Mouse (Mus musculus): ENCODE measurements around the gene Otulin. TPM values are rescaled to one million over a fixed set of nuclear protein-coding genes. Genes with fewer than 3 reads are reported as not detected.

Otulin gene
- total RNA-seq, 2 experiments from 2014 or later, result 20.8 to 23.1 TPM

DNA sequence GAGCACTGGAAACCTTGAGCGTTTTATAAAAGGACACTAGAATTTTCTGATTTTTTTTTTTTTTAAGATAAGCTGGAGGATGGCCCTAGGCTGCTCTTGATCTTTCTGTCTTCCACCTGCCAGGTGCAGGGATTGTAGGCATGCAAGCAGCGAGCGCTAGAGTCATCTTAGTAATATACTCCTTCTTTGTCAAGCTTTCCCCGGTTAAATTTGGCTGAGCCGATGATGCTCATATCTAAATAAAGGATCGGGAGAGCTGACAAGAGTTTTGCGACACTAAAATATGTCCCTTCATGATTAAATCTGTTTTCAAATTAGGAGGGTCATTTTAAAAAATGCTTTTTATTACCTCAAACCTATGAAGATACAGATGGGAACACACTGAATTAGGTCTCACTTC, 94.3 kb downstream of the Otulin start:
- peak; percentile 54 to 59 for DNase-seq (ENCODE audit: low spot score in 2 of 2)
- intact Hi-C loops (cut with DNase I), result loop anchor here (5.0 kb wide), 1 partner anchor 69 kb away; the partner anchor contains the start of gene Ank

- intact Hi-C loops (cut with DNase I), result loop anchor here (5.0 kb wide), 1 partner anchor 68 kb away; the partner anchor contains the start of gene Ank
- DNase-seq (ENCODE audit: low spot score in 2 of 2), result no peak
Observed at GRCm38 (mm10) chr15:27535681-27536080, 94.8 kb downstream of the Otulin start.

GRCm38 (mm10) chr15:27533036-27533435, 97.5 kb downstream of the Otulin start:
- intact Hi-C loops (cut with DNase I), result no loop called here
- DNase-seq (ENCODE audit: low spot score in 2 of 2), result no peak

DNA sequence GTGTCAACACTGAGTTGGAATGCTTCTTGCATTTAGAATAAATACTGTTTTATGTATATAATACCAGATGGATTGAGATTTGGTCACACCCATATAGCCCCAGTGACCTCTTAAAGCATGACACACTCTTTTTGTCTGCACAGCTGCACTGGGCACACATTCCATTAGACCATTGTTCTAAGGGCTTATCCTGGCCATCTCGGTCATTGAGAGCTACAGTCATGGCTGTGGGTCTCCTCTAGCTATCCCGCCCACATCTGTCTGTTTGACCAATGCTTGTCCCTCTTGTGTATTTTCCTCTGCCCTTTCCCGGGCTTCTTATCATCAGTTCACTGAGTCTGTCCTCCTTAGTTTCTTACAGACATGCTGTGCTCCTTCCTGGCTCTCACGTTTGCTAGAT, 100.5 kb downstream of the Otulin start:
- DNase-seq (ENCODE audit: low spot score in 2 of 2), result no peak
- intact Hi-C loops (cut with DNase I), result no loop called here

DNA sequence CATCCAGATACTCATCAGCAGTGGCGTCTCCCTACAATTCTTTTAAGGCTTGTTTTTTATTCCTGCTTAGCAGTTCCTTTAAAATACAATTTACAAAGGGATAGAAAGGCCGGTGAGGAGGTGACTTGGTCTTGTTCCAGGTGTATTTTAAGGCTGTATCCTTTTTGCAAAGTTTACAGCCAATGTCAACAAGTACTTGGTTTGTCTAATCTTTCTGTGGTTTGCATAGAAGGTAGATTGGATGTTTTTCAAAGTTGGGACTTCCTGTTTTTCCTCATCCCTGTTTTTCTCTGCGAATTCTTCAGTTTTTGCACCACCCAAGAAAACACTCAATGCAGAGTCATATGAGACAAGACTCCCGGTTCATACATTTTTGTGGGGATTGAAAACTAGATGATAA, 101.6 kb downstream of the Otulin start:
- intact Hi-C loops (cut with DNase I), result no loop called here
- no peak for DNase-seq (ENCODE audit: low spot score in 2 of 2)

DNA sequence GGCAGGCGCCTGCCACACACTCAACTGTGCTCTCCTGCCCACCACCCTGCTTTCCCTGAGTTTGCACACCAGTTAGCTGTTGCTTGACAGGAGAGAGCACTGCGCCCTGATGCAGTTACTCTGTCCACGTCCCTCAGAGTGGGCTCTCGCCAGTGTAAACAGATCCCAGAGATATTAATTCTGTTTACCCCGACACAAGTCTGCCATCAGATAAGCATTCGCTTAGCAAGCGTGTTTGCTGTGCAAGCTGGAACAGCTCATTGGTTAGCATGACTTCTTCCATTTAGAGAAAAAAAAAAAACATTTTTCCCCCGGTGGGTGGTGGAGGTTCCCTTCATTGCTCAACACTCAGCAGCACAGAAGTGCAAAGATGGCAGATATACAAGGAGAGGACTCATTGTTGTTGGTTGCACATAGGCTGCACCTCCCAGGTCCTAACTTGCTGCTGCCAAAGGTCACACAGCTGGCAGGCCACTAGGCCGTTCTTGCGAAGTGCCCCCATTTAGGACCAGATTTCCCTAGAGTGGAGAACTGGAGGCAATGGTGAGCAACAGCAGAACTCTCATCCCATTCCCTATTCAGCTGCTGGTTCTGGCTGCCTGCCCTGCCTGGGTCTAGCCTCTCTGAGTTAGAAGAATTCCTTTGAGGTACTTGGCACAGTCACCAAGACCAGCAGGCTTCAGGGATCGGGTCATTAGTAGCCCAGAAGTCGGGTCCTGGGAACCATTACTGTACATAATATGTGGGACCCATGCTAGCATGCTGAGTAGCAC, 105.1 kb downstream of the Otulin start:
- no peak for DNase-seq (ENCODE audit: low spot score in 2 of 2)
- intact Hi-C loops (cut with DNase I), result no loop called here

GRCm38 (mm10) chr15:27519857-27520256, 110.6 kb downstream of the Otulin start:
- DNase-seq (ENCODE audit: low spot score in 2 of 2), result no peak
- intact Hi-C loops (cut with DNase I), result no loop called here

DNA sequence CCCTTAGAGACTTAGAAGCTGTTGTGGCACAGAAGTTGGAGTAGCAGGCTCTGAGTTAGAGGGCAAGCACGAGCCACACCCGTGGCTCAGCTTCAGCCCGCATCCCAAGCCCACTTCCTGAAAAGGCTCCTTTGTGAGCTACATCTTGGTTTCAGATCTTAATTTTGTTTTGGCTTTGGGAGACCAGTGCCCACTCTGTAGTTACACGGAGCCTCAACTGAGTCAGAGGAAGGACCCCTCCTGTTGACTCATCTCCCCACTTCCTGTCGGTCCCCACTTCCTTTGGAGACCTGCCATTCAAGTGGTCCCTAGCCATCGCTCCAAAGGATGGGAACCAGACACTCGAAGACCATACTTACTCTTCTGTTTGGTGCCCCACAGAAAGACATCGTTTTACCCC, 112.5 kb downstream of the Otulin start:
- DNase-seq (ENCODE audit: low spot score in 2 of 2), result no peak
- intact Hi-C loops (cut with DNase I), result no loop called here

GRCm38 (mm10) chr15:27516927-27517326, 113.6 kb downstream of the Otulin start:
- no peak for DNase-seq (ENCODE audit: low spot score in 2 of 2)
- intact Hi-C loops (cut with DNase I), result no loop called here

GRCm38 (mm10) chr15:27508982-27509381, 121.5 kb downstream of the Otulin start:
- DNase-seq (ENCODE audit: low spot score in 2 of 2), result peak; percentile 64 to 70
- intact Hi-C loops (cut with DNase I), result no loop called here

GRCm38 (mm10) chr15:27508169-27508568, 122.3 kb downstream of the Otulin start:
- DNase-seq (ENCODE audit: low spot score in 2 of 2), result no peak
- intact Hi-C loops (cut with DNase I), result no loop called here

GRCm38 (mm10) chr15:27506893-27507596, 123.4 kb downstream of the Otulin start:
- DNase-seq (ENCODE audit: low spot score in 2 of 2), result no peak
- intact Hi-C loops (cut with DNase I), result no loop called here

- no peak for DNase-seq (ENCODE audit: low spot score in 2 of 2)
- intact Hi-C loops (cut with DNase I), result no loop called here
Observed at GRCm38 (mm10) chr15:27506127-27506886, 124.2 kb downstream of the Otulin start.

DNA sequence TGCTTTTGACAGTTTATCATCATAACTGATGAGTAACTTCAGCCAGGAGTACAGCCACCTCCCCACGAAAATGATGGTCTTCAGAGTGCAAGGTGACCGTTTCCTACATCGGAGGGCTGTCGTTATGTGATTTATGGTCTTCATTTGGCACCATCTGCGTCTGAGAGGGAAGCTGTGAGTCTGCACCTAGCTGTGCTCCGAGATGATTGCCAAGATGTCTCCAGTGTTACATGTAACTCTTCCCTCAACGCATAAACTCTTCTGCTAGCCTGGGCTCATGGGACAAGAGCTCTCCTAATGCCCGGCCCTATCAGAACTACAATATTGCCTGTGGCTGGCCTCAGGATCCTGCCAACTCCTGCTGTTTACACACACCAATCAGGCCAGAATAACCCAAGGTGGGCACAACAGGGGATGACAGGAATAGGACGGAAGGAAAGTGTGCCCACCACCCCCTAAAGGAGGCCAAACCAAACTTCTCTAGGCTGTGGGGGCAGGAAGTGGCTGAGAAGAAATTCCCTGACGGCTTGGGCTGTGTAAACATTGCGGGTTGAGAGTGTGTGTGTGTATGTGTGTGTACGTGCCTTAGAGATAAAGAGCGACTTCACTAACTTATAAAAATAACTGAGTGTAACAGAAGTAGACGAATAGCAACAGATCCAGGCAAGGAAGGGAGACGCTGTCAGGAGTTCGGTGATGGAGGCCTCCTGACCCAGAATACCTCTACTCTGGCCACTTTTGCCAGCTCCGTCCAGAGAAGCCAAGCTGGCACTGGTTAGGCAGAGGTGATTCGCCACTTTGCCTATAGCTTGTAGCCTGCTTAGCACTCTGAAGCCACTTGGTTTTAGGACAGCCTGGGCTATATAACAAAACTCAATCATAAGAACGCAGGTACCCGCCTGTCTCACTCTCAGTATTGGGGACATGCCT, 126.4 kb downstream of the Otulin start:
- DNase-seq (ENCODE audit: low spot score in 2 of 2), result no peak
- intact Hi-C loops (cut with DNase I), result no loop called here

GRCm38 (mm10) chr15:27503221-27503620, 127.3 kb downstream of the Otulin start:
- DNase-seq (ENCODE audit: low spot score in 2 of 2), result peak; percentile 73 to 85
- intact Hi-C loops (cut with DNase I), result no loop called here

DNA sequence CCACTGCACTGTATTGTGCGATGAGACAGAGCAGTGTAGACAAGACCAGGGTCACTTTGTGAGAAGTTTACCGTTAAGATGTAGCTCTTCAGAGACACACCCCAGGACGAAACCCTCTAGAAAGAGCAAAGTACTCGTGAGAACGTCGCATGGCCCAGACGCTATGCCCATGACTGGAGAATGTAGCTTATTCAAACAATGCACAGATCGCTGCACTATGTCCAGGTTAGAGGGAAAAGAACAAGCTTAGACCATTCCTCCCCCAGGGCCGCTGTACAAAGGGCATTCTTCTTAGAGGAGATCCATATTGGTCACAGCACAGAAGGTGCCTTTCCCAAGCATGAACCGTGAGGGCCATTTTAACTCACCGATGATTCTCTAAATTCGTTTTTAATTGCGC, 128.2 kb downstream of the Otulin start:
- no peak for DNase-seq (ENCODE audit: low spot score in 2 of 2)
- intact Hi-C loops (cut with DNase I), result no loop called here

DNA sequence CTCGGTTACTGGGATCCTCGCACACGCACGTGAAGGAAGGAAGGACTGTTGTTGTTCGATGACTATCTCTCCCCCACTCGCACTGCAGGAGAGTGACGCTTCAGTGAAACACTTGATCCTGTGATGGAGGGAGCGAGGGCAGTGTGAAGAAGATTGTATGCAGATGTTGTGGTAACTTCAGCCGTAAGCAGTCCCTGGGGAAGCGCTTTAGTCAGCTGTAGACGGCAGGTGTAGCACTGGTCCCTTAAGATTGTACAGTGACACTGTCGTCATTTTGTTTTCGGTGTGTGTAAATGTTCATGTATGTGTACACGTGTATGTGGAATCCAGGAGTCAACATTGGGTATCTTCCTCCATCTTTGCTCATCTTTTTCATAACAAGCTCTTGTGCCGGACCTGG, 130.1 kb downstream of the Otulin start:
- intact Hi-C loops (cut with DNase I), result no loop called here
- no peak for DNase-seq (ENCODE audit: low spot score in 2 of 2)

GRCm38 (mm10) chr15:27498078-27498477, 132.4 kb downstream of the Otulin start:
- DNase-seq (ENCODE audit: low spot score in 2 of 2), result no peak
- intact Hi-C loops (cut with DNase I), result no loop called here

DNA sequence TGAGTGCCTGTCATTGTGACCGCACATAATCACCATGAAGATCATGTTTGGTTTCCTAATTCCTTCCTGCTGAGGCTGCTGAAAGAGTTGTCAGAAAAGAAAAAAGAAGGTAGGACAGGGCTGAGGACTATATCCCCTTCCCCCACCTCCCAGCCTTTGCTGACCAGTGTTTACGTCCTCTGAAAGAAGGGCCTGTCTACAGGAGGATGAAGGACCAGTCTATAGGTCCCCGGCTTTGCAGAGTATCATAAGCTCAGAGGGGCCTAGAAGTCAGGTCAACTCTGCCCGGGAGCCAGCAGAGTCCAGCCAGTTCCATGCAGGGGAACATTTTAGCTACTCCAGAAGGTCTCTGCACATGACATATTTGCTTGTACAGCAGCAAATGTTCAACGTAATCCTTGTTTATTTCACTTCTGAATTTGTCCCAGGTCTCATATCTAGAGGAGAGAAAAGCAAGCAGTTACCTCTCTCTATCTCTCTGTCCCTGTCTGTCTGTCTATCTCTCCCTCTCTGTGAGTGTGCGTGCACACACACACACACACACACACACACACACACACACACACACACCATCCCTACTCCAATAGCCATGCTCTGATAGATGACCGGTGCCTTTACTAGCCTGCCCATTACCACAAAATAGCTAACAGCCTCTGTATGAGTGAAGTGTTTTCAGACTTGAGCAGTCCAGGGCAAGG, 133.0 kb downstream of the Otulin start:
- intact Hi-C loops (cut with DNase I), result no loop called here
- no peak for DNase-seq (ENCODE audit: low spot score in 2 of 2)

All from left cerebral cortex, postnatal 14 days (tissue).